Mouse (Mus musculus): ENCODE measurements around the gene Slc2a8. TPM values are rescaled to one million over a fixed set of nuclear protein-coding genes. Genes with fewer than 3 reads are reported as not detected.

The Slc2a8 gene
- polyA plus RNA-seq, 1 experiment: 28.4 TPM

DNA sequence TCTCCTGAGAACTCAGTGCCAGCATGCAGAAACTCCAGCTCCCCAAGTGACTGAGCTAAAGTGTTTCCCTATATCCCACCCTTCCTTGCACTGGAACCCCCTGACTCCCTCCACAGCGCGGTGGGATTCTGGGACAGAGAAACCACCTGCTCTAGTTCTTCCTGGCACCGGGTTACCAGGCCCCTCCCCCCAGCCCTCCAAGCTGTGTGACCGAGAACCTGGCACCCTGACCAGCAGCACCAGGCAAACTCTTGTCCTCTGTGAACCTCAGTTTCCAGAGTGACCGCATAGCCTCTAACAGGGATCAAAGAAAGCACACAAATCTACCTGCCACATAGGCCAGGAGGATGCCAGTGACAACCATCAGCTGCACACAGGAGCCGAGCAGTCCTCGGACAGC is 2.2 kb downstream of the Slc2a8 start:
- Histone ChIP-seq H3K36me3 (replicated peaks; ENCODE audit: low read length) (peaks cover 22% of the 10 kb centered on the region), H3K27me3 (replicated peaks) (peaks cover 13% of the 10 kb centered on the region), H3K4me3 (replicated peaks) (no peak overlapping the region), H3K9me3 (no peaks in the 10 kb centered on the region), H3K4me1 (peaks cover 39% of the 10 kb centered on the region)
- TF ChIP-seq FLI1 (IDR thresholded peaks at IDR 0.05; ENCODE audit: low read length): no peak
- no peak for TF ChIP-seq GATA1 (IDR thresholded peaks at IDR 0.05; ENCODE audit: borderline replicate concordance, low read length)

GRCm38 (mm10) chr2:32978675-32979074 is 3.2 kb downstream of the Slc2a8 start:
- no peak overlapping the region for H3K4me3 ChIP-seq (replicated peaks)

GRCm38 (mm10) chr2:32977114-32977513 is 4.8 kb downstream of the Slc2a8 start:
- Histone ChIP-seq H3K36me3 (replicated peaks; ENCODE audit: low read length) (peaks cover 46% of the 10 kb centered on the region), H3K4me3 (replicated peaks) (no peak overlapping the region), H3K9me3 (no peaks in the 10 kb centered on the region), H3K27me3 (replicated peaks) (peaks cover 5% of the 10 kb centered on the region), H3K4me1 (peaks cover 27% of the 10 kb centered on the region)
- TF ChIP-seq FLI1 (IDR thresholded peaks at IDR 0.05; ENCODE audit: low read length): no peak
- no peak for TF ChIP-seq GATA1 (IDR thresholded peaks at IDR 0.05; ENCODE audit: borderline replicate concordance, low read length)

More at GRCm38 (mm10) chr2:32978675-32979074, 3.2 kb downstream of the Slc2a8 start:
- TF ChIP-seq GATA1 (IDR thresholded peaks at IDR 0.05; ENCODE audit: borderline replicate concordance, low read length): no peak
- TF ChIP-seq FLI1 (IDR thresholded peaks at IDR 0.05; ENCODE audit: low read length): no peak
- Histone ChIP-seq H3K36me3 (replicated peaks; ENCODE audit: low read length) (peaks cover 32% of the 10 kb centered on the region), H3K4me1 (peaks cover 37% of the 10 kb centered on the region), H3K9me3 (no peaks in the 10 kb centered on the region), H3K27me3 (replicated peaks) (peaks cover 7% of the 10 kb centered on the region)

DNA sequence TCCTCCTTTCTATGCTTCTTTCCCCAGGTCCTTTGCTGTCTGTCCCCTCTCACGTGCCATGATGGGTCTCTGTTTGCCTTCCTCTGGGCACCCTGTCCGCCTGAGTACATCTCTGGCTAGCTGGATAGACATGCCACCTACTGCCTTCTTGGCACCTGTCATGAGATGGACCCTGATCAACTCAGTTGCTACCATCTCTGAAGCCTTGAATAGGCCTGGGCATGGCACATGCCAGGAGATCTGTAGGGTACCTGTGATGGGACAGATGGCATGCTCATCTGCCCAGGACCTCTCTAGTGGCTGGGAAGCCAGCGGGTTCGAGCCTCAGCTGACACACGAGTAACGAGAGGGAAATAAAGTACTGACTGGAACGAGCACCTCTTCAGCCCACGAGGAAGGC is 7.7 kb downstream of the Slc2a8 start:
- no peak overlapping the region for H3K4me3 ChIP-seq (replicated peaks)
- H3K4me1 ChIP-seq: peaks cover 31% of the 10 kb centered on the region
- H3K9me3 ChIP-seq: no peaks in the 10 kb centered on the region
- H3K27me3 ChIP-seq (replicated peaks): no peaks in the 10 kb centered on the region
- peaks cover 46% of the 10 kb centered on the region for H3K36me3 ChIP-seq (replicated peaks; ENCODE audit: low read length)
- TF ChIP-seq GATA1 (IDR thresholded peaks at IDR 0.05; ENCODE audit: borderline replicate concordance, low read length) (no peak), FLI1 (IDR thresholded peaks at IDR 0.05; ENCODE audit: low read length) (no peak)

DNA sequence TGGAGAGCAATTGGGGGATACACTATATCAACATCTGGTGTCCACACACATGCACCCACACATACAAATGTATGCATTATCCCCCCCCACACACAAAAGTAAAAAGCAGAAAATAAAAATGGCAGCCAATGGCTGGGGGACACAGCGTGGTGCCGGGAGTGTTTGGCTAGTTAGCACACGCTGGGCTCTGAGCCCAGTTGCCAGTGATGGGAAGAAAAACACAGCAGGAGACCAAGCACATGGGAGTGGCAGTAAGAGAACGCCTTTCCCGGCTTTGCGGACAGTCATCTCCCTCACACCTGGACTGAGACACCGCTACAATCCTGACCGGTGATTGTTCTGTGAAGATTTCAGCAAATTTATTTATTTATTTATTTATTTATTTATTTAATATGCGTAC is 10.6 kb downstream of the Slc2a8 start:
- H3K27me3 ChIP-seq (replicated peaks): no peaks in the 10 kb centered on the region

GRCm38 (mm10) chr2:32969326-32969725 is 12.6 kb downstream of the Slc2a8 start:
- Histone ChIP-seq H3K9me3 (no peaks in the 10 kb centered on the region), H3K27me3 (replicated peaks) (no peaks in the 10 kb centered on the region), H3K4me3 (replicated peaks) (peak overlapping the region; percentile 31), H3K4me1 (peaks cover 59% of the 10 kb centered on the region), H3K36me3 (replicated peaks; ENCODE audit: low read length) (peaks cover 28% of the 10 kb centered on the region)
- TF ChIP-seq FLI1 (IDR thresholded peaks at IDR 0.05; ENCODE audit: low read length) (no peak), GATA1 (IDR thresholded peaks at IDR 0.05; ENCODE audit: borderline replicate concordance, low read length) (no peak)

More for the DNA sequence above, 10.6 kb downstream of the Slc2a8 start:
- Histone ChIP-seq H3K4me1 (peaks cover 53% of the 10 kb centered on the region), H3K36me3 (replicated peaks; ENCODE audit: low read length) (peaks cover 39% of the 10 kb centered on the region), H3K9me3 (no peaks in the 10 kb centered on the region), H3K4me3 (replicated peaks) (no peak overlapping the region)
- TF ChIP-seq FLI1 (IDR thresholded peaks at IDR 0.05; ENCODE audit: low read length) (no peak), GATA1 (IDR thresholded peaks at IDR 0.05; ENCODE audit: borderline replicate concordance, low read length) (no peak)

DNA sequence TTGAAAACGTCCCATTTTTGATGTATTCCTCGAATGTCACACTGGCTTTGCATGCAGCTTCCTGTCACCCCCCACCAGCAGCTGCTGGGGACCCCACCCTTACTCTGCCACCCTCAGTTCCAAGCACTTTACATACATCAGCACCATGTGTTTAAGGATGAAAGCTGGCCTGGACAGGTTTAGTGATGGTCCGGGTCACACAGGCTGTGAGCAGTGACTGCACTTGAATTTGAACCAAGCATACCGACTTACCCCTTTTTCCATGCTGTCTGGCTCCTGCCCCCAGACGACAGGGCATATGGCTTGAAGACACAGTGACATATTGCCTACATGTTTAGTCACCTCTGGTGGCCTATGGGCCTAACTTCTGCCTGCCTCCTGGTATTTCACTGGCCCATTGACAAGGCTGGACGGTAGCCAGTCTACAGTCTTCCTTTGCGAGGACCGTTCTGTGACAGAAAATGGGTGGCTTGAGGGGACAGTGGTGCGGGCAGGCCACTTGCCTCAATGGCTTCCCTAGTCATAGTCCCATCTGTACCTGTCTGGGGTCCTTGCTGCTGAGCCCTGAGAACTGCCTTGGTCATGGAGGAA is 13.8 kb downstream of the Slc2a8 start:
- Histone ChIP-seq H3K36me3 (replicated peaks; ENCODE audit: low read length) (peaks cover 28% of the 10 kb centered on the region), H3K4me1 (peaks cover 71% of the 10 kb centered on the region), H3K9me3 (no peaks in the 10 kb centered on the region), H3K27me3 (replicated peaks) (no peaks in the 10 kb centered on the region), H3K4me3 (replicated peaks) (peak overlapping the region; percentile 94)
- TF ChIP-seq FLI1 (IDR thresholded peaks at IDR 0.05; ENCODE audit: low read length) (no peak), GATA1 (IDR thresholded peaks at IDR 0.05; ENCODE audit: borderline replicate concordance, low read length) (no peak)

- H3K27me3 ChIP-seq (replicated peaks): no peaks in the 10 kb centered on the region
- peak; percentile 90; the same call in 1 of the 2 replicates for TF ChIP-seq FLI1 (IDR thresholded peaks at IDR 0.05; ENCODE audit: low read length)
- no peak for TF ChIP-seq GATA1 (IDR thresholded peaks at IDR 0.05; ENCODE audit: borderline replicate concordance, low read length)
- peaks cover 25% of the 10 kb centered on the region for H3K36me3 ChIP-seq (replicated peaks; ENCODE audit: low read length)
- H3K4me3 ChIP-seq (replicated peaks): peak overlapping the region; percentile 94
- peaks cover 83% of the 10 kb centered on the region for H3K4me1 ChIP-seq
- H3K9me3 ChIP-seq: no peaks in the 10 kb centered on the region
Measured at GRCm38 (mm10) chr2:32966689-32967631, 14.9 kb downstream of the Slc2a8 start.

DNA sequence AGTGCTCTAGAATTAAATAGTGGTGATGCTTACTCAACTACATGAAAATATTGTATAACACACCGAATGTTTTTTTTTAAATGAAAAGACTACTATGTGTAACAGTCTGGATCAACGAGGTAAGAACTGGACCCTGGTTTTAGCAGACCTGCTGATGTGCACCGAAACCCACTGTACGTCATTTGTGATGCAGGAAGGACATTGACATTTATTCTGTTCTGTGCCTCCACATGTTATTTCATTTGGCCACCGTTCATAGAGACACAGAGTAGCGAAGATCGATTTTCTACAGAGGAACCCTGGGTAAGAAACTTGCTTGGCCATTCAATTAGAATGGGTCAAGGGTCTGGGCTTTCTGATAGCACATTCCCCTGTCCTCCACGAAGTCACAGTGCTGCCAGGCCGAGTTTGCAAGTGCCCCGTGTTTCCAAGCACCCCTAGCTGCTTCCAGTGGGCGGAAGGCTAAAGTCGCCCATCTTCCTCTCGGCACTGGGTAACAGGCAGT is 15.6 kb downstream of the Slc2a8 start:
- TF ChIP-seq GATA1 (IDR thresholded peaks at IDR 0.05; ENCODE audit: borderline replicate concordance, low read length) (no peak), FLI1 (IDR thresholded peaks at IDR 0.05; ENCODE audit: low read length) (no peak)
- Histone ChIP-seq H3K4me3 (replicated peaks) (peak overlapping the region; percentile 94), H3K36me3 (replicated peaks; ENCODE audit: low read length) (peaks cover 25% of the 10 kb centered on the region), H3K4me1 (peaks cover 84% of the 10 kb centered on the region), H3K27me3 (replicated peaks) (no peaks in the 10 kb centered on the region), H3K9me3 (no peaks in the 10 kb centered on the region)
